Mouse (Mus musculus) myocyte (in vitro differentiated cells): Measurements from ENCODE around the gene Tpsab1.

ENCODE experiments used
- MYOD1 ChIP-seq, 3 experiments: IDR thresholded peaks; one replicate each; pipeline ENCODE4 v1.6.1; 2011; ENCODE audit warnings: control low read depth in 2 of 3, low read depth in 2 of 3, mild to moderate bottlenecking in 2 of 3, moderate library complexity in 1 of 3; ENCODE audit not compliant: insufficient read length in 2 of 3, control insufficient read depth in 1 of 3
- USF1 ChIP-seq: IDR thresholded peaks from one replicate; pipeline ENCODE4 v1.6.1; 2011; ENCODE audit warnings: low read depth, mild to moderate bottlenecking, control low read depth, moderate library complexity

DNA sequence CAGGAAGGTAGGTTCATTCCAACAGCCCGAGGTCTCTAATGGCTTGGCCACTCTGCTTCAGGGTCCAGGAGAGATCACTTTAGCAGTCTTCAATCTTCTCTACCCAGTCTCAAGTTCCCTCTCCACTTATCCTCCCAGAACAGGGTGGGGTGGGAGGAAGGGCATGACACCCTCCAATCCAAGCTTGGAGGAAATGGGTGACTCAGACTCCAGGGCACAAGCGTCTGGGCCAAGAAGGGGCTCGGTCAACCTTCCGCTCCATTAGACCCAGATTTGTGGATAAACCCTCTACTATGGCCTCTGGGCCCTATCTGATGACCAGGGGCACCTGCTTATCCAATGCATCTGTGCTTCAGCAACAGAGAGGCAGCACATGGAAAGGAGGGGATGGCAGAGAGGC lies at the start of gene Tpsab1:
- no peak for TF ChIP-seq MYOD1 (IDR thresholded peaks at IDR 0.05; ENCODE audit: control insufficient read depth in 1 of 3, insufficient read length in 2 of 3, low read depth in 2 of 3)
- no peak for TF ChIP-seq USF1
